Mouse (Mus musculus): ENCODE data around the gene Setd3. TPM values are rescaled to one million over a fixed set of nuclear protein-coding genes. Genes with fewer than 3 reads are reported as not detected.
A peak's percentile ranks its signal among the peaks of the same experiment; 100 is the strongest.

The Setd3 gene
- polyA plus RNA-seq, 1 experiment from 2014 or later: 92.1 TPM

DNA sequence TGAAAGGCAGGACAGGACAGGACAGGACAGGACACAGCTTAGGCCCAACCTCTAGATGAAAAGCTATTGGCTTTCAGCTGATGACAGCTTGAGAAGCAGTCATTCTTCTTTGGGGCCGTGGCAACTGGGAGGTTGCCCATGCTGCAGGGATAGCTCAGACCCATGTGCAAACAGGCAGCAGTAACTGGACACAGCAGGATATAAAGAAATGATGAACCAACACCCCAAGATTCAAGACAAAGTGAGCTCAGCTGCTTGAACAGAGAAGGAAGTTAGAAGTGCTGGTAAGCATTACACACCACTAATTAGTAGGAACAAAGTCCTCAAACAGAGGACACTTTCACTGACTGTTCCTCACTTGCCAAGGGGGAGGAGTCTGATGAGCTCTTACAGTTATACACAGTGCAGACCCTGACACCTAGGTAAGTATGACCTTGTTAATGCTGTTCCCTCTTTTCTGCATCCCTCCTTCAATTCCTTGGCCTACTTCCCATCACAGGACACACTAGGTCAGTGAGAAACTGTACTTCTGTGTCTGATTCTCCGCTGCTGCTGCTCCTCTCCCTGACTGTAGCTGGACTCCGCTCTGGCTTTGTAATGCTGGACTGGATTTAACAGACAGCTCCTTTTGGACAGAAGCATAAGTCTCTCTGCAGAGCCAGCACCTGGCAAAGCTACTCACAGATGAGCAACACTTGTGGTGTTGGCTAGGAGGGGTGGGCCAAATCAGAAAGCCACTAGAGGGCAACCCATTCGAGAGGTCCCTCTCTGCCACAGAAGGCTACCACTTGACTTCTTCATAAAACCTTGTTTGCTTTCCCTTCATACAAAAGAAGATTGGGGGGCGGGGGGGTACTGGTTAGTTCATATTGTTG is 35.3 kb downstream of the Setd3 start:
- Histone ChIP-seq H3K27me3 (ENCODE audit: control insufficient read depth, insufficient read depth, low read length) (no peaks in the 10 kb centered on the region), H3K4me1 (replicated peaks; ENCODE audit: control insufficient read depth, insufficient read depth, low read length) (no peaks in the 10 kb centered on the region), H3K9ac (ENCODE audit: low read depth, low read length) (no peak overlapping the region), H3K4me3 (ENCODE audit: low read depth, low read length) (no peak overlapping the region), H3K9me3 (ENCODE audit: control insufficient read depth, low read length) (no peaks in the 10 kb centered on the region), H3K4me2 (replicated peaks; ENCODE audit: low read depth, low read length) (no peak overlapping the region), H3K36me3 (ENCODE audit: control insufficient read depth, insufficient read depth, low read length) (no peaks in the 10 kb centered on the region), H3K27ac (ENCODE audit: low read depth, low read length) (no peak overlapping the region)
- 90% methylated on average over 5 of the region's 5 CpGs for WGBS
- no peak for ATAC-seq (ENCODE audit: low FRiP score)
- no peak for DNase-seq (ENCODE audit: low spot score)

DNA sequence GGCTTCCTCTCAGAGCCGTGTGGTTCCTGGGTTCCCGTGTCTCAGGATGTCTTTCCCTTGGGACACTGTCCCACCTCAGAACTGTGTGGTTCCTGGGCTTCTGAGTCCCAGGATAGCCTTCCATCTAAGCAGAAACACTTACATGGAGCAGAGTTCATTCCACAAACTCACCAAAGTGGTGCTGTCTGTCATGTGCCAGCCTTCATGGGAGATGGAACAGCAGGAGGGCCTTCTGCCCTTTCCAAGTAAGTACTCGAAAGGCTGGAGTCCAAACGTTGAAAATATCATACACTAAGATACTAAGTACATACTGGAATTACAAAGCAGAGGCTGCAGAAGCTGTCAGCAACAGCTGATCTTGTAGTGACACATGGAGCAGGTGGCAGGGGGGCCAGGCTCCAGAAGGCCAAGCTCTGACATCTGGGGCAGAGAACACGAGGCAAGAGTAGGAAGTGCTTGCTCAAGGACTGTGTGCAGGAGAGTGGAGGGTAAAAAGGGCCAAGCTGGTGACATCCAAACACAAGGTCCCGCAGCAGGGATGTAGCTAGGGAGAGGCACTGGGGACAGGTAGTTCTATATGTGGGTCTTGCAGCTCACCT is 43.4 kb downstream of the Setd3 start:
- Histone ChIP-seq H3K4me2 (replicated peaks; ENCODE audit: low read depth, low read length) (no peak overlapping the region), H3K27ac (ENCODE audit: low read depth, low read length) (no peak overlapping the region), H3K36me3 (ENCODE audit: control insufficient read depth, insufficient read depth, low read length) (peaks cover 2% of the 10 kb centered on the region; the same call in 1 of the 2 replicates), H3K27me3 (ENCODE audit: control insufficient read depth, insufficient read depth, low read length) (no peaks in the 10 kb centered on the region), H3K4me3 (ENCODE audit: low read depth, low read length) (no peak overlapping the region), H3K4me1 (replicated peaks; ENCODE audit: control insufficient read depth, insufficient read depth, low read length) (no peaks in the 10 kb centered on the region), H3K9me3 (ENCODE audit: control insufficient read depth, low read length) (no peaks in the 10 kb centered on the region), H3K9ac (ENCODE audit: low read depth, low read length) (no peak overlapping the region)
- DNase-seq (ENCODE audit: low spot score) (no peak), ATAC-seq (ENCODE audit: low FRiP score) (no peak)
- WGBS: 86% methylated on average over 6 of the region's 6 CpGs

DNA sequence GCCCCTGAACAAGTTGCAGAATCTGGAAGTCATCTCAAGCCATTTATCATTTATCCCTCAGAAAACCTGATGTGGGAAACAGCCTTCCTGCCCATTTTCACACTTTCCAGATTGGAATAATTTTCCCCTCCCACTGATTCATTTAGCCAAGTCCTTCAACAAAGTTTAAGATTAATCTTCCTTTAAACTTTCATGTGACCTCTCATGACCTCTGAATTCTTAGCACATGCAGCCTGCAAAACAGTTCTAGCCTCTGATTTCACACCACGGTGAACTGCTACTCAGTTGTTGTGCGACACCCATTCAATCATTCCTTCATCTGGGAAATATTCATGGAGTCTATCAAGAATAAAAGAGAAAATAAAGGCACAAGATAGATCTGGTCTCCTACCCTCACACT is 45.9 kb downstream of the Setd3 start:
- H3K4me3 ChIP-seq (ENCODE audit: low read depth, low read length): no peak overlapping the region
- no peaks in the 10 kb centered on the region for H3K4me1 ChIP-seq (replicated peaks; ENCODE audit: control insufficient read depth, insufficient read depth, low read length)
- no peak overlapping the region for H3K27ac ChIP-seq (ENCODE audit: low read depth, low read length)
- H3K4me2 ChIP-seq (replicated peaks; ENCODE audit: low read depth, low read length): no peak overlapping the region
- ATAC-seq (ENCODE audit: low FRiP score) (no peak), DNase-seq (ENCODE audit: low spot score) (no peak)
- H3K27me3 ChIP-seq (ENCODE audit: control insufficient read depth, insufficient read depth, low read length): no peaks in the 10 kb centered on the region
- no peaks in the 10 kb centered on the region for H3K9me3 ChIP-seq (ENCODE audit: control insufficient read depth, low read length)
- H3K36me3 ChIP-seq (ENCODE audit: control insufficient read depth, insufficient read depth, low read length): peaks cover 3% of the 10 kb centered on the region; the same call in 1 of the 2 replicates
- WGBS: 67% methylated on average over 2 of the region's 2 CpGs
- H3K9ac ChIP-seq (ENCODE audit: low read depth, low read length): no peak overlapping the region

DNA sequence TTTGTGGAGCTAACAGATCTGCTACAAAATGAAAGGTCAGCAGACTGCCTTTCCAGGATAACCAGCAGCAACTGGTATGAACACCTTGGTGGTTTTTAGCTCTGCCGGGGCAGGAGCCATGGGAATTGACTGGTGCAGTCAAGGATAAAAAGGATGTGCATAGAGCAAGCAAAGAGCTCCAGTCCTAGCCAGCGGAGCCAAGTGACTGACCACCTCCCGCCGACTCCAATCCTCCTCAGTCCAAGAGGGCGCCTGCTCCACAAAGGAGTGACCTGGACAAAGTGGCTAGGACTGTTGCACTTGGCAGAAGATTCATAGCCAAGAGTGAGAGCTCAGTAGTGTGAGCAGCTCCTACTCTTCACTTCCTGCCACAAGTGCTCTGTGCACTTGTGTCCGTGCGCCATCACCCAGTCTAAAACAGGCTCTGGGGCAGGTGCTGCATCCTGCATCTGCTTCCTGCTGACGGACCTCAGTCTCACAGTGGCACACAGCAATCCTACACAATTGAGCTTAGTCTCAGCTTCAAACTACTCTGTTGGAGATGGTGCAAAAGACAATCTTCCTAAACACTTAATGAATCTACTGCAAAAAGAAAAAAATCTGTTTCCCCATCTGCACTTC is 46.6 kb downstream of the Setd3 start:
- ATAC-seq (ENCODE audit: low FRiP score) (no peak), DNase-seq (ENCODE audit: low spot score) (no peak)
- Histone ChIP-seq H3K4me3 (ENCODE audit: low read depth, low read length) (no peak overlapping the region), H3K4me2 (replicated peaks; ENCODE audit: low read depth, low read length) (no peak overlapping the region), H3K9ac (ENCODE audit: low read depth, low read length) (no peak overlapping the region), H3K4me1 (replicated peaks; ENCODE audit: control insufficient read depth, insufficient read depth, low read length) (no peaks in the 10 kb centered on the region), H3K27ac (ENCODE audit: low read depth, low read length) (no peak overlapping the region), H3K27me3 (ENCODE audit: control insufficient read depth, insufficient read depth, low read length) (no peaks in the 10 kb centered on the region), H3K36me3 (ENCODE audit: control insufficient read depth, insufficient read depth, low read length) (peaks cover 5% of the 10 kb centered on the region; the same call in 1 of the 2 replicates), H3K9me3 (ENCODE audit: control insufficient read depth, low read length) (no peaks in the 10 kb centered on the region)
- WGBS: 89% methylated on average over 8 of the region's 8 CpGs

DNA sequence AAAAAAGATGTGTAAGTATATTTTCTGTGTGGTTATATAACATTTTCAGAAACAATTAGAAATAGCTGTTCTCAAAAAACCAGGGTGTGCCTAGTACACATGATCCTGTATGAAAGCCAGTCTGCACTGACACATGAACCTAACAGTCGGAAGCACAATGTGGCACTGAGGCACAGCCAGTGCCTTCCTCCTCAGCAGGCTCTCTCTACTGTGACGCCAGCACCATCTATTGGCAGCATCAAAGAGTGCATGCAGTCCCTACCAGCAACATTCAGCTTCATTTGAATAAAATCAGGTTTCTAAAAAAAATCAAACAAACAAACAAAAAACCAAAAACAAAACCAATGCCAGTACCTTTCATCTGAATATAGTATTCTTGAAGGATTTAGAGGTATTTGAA is 57.8 kb downstream of the Setd3 start:
- Histone ChIP-seq H3K36me3 (ENCODE audit: control insufficient read depth, insufficient read depth, low read length) (no peaks in the 10 kb centered on the region), H3K4me3 (ENCODE audit: low read depth, low read length) (no peak overlapping the region), H3K27ac (ENCODE audit: low read depth, low read length) (no peak overlapping the region), H3K4me2 (replicated peaks; ENCODE audit: low read depth, low read length) (no peak overlapping the region), H3K4me1 (replicated peaks; ENCODE audit: control insufficient read depth, insufficient read depth, low read length) (peaks cover 5% of the 10 kb centered on the region), H3K9ac (ENCODE audit: low read depth, low read length) (no peak overlapping the region), H3K27me3 (ENCODE audit: control insufficient read depth, insufficient read depth, low read length) (no peaks in the 10 kb centered on the region), H3K9me3 (ENCODE audit: control insufficient read depth, low read length) (no peaks in the 10 kb centered on the region)
- 3% methylated on average over 2 of the region's 2 CpGs for WGBS
- peak; percentile 86 for DNase-seq (ENCODE audit: low spot score)
- peak; percentile 64; the same call in 1 of the 2 replicates for ATAC-seq (ENCODE audit: low FRiP score)

DNA sequence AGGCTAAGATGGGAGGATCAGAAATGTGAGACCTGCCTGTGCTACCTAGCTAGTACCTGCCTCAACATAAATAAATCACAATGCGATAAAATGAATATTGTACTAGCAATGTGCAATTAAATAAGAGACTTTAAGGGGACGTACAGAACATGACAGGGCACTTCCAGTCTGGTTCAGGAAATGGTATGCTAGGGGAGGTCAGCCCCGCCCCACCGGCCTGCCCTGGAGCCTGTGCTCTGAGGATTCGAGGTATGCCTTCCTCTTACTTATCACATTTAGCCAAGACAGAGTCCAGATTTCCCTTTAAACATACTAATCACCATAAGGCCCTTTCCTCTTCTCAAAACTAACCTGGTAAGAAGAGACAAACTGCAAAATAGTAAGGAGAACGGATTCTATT is 58.7 kb downstream of the Setd3 start:
- Histone ChIP-seq H3K4me1 (replicated peaks; ENCODE audit: control insufficient read depth, insufficient read depth, low read length) (peaks cover 5% of the 10 kb centered on the region), H3K9ac (ENCODE audit: low read depth, low read length) (no peak overlapping the region), H3K4me2 (replicated peaks; ENCODE audit: low read depth, low read length) (no peak overlapping the region), H3K9me3 (ENCODE audit: control insufficient read depth, low read length) (no peaks in the 10 kb centered on the region), H3K27ac (ENCODE audit: low read depth, low read length) (no peak overlapping the region), H3K36me3 (ENCODE audit: control insufficient read depth, insufficient read depth, low read length) (no peaks in the 10 kb centered on the region), H3K4me3 (ENCODE audit: low read depth, low read length) (no peak overlapping the region), H3K27me3 (ENCODE audit: control insufficient read depth, insufficient read depth, low read length) (no peaks in the 10 kb centered on the region)
- 75% methylated on average over 6 of the region's 6 CpGs for WGBS
- DNase-seq (ENCODE audit: low spot score) (no peak), ATAC-seq (ENCODE audit: low FRiP score) (no peak)

DNA sequence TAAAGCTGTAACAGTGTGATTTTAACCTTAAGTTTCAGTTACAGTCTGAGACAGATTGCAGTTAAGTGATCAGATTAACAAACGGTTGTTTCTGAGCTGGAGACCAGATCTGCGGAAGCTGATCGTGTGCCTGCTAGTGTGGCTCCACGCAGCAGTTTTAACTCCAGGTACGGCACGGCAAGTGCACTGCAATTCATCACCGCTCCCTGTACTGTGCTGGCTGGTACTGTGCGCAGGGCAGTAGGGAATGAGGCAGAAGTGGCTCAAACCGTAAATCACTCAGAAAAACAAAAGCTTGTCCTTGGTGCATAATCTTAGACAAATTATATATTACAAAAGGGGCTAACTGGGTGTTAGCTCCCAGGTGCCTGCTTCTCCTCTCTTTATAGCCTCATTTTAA is 59.2 kb downstream of the Setd3 start:
- 66% methylated on average over 9 of the region's 9 CpGs for WGBS
- Histone ChIP-seq H3K4me1 (replicated peaks; ENCODE audit: control insufficient read depth, insufficient read depth, low read length) (peaks cover 5% of the 10 kb centered on the region), H3K9ac (ENCODE audit: low read depth, low read length) (0 out of 2 replicates have a peak overlapping the region, but pooled peaks have one; percentile 31), H3K4me2 (replicated peaks; ENCODE audit: low read depth, low read length) (no peak overlapping the region), H3K27me3 (ENCODE audit: control insufficient read depth, insufficient read depth, low read length) (no peaks in the 10 kb centered on the region), H3K9me3 (ENCODE audit: control insufficient read depth, low read length) (no peaks in the 10 kb centered on the region), H3K4me3 (ENCODE audit: low read depth, low read length) (no peak overlapping the region), H3K36me3 (ENCODE audit: control insufficient read depth, insufficient read depth, low read length) (no peaks in the 10 kb centered on the region), H3K27ac (ENCODE audit: low read depth, low read length) (no peak overlapping the region)
- ATAC-seq (ENCODE audit: low FRiP score) (no peak), DNase-seq (ENCODE audit: low spot score) (no peak)

DNA sequence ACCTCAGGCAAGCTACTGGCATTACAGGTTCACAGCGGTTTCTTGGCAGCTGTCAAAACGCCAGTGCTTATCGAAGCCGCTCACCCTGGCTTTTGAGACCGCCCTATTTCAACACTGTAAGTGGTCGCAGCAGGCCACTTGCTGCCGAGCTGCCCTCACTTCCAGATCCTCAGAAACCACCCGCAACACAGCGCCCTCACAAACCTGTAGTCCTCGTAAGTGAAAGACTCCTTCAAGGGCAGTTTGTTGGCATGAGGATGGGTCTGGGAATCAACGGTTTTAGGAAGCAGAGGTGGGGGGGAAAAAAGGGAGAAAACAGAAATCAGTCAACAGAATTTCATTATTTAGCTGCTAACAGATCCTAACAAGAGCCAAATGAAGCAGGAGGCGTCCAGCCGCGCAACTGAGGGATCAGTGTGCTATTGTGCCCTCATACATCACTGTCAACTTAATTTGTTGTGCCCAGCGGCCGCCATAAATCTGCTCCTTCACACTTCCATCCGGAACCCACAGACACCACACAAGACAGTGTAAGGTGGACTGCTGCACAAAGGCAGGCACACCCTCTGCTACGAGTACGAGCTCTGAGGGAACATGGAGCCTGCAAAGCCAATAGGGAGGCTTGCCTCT is 60.1 kb downstream of the Setd3 start:
- peak; percentile 72 for ATAC-seq (ENCODE audit: low FRiP score)
- no peaks in the 10 kb centered on the region for H3K36me3 ChIP-seq (ENCODE audit: control insufficient read depth, insufficient read depth, low read length)
- no peaks in the 10 kb centered on the region for H3K9me3 ChIP-seq (ENCODE audit: control insufficient read depth, low read length)
- H3K4me2 ChIP-seq (replicated peaks; ENCODE audit: low read depth, low read length): no peak overlapping the region
- peaks cover 5% of the 10 kb centered on the region for H3K4me1 ChIP-seq (replicated peaks; ENCODE audit: control insufficient read depth, insufficient read depth, low read length)
- H3K27me3 ChIP-seq (ENCODE audit: control insufficient read depth, insufficient read depth, low read length): no peaks in the 10 kb centered on the region
- 32% methylated on average over 19 of the region's 19 CpGs for WGBS
- no peak overlapping the region for H3K9ac ChIP-seq (ENCODE audit: low read depth, low read length)
- DNase-seq (ENCODE audit: low spot score): peak; percentile 70
- no peak overlapping the region for H3K4me3 ChIP-seq (ENCODE audit: low read depth, low read length)
- peak overlapping the region; percentile 40 for H3K27ac ChIP-seq (ENCODE audit: low read depth, low read length)
